Mouse (Mus musculus) lung, embryonic 14.5 days (tissue): Measurements from ENCODE around the gene Dnal1. TPM values are rescaled to one million over a fixed set of nuclear protein-coding genes. Genes with fewer than 3 reads are reported as not detected.
A peak's percentile ranks its signal among the peaks of the same experiment; 100 is the strongest.

Source experiments
- ATAC-seq: fragments of 200-750 bp; cut with Nextera tagmentation; 2 replicates; pipeline ENCODE4 v1.8.0; 2017; ENCODE audit warnings: mild to moderate bottlenecking, moderate TSS enrichment, moderate library complexity; ENCODE audit not compliant: insufficient read depth
- DNase-seq: peaks from one replicate; pipeline ENCODE4 v3.0.0-alpha.2; 2015
- H3K27ac ChIP-seq: fragments of 300-500 bp; sonication (generic); 2 replicates; pipeline ENCODE4 v1.5.1; 2014; ENCODE audit warnings: low read depth, mild to moderate bottlenecking, moderate library complexity
- H3K27me3 ChIP-seq: fragments of 300-500 bp; sonication (generic); 2 replicates; pipeline ENCODE4 v1.6.1; 2014; ENCODE audit warnings: low read length, control low read depth; ENCODE audit not compliant: insufficient read depth
- H3K36me3 ChIP-seq: fragments of 300-500 bp; sonication (generic); 2 replicates; pipeline ENCODE4 v1.6.1; 2014; ENCODE audit warnings: control low read depth; ENCODE audit not compliant: insufficient read depth
- H3K4me1 ChIP-seq: fragments of 300-500 bp; sonication (generic); 2 replicates; pipeline ENCODE4 v1.6.1; 2014; ENCODE audit warnings: antibody characterized with exemption, control low read depth; ENCODE audit not compliant: insufficient read depth
- H3K4me2 ChIP-seq: fragments of 300-500 bp; sonication (generic); 2 replicates; pipeline ENCODE4 v1.6.1; 2014; ENCODE audit warnings: mild to moderate bottlenecking
- H3K4me3 ChIP-seq: fragments of 300-500 bp; sonication (generic); 2 replicates; pipeline ENCODE4 v1.5.1; 2014; ENCODE audit warnings: low read depth, low read length
- H3K9ac ChIP-seq: fragments of 300-500 bp; sonication (generic); 2 replicates; pipeline ENCODE4 v1.6.1; 2014
- H3K9me3 ChIP-seq: fragments of 300-500 bp; sonication (generic); 2 replicates; pipeline ENCODE4 v1.6.1; 2016; ENCODE audit warnings: low read depth, low read length, control low read depth
- CTCF ChIP-seq: IDR thresholded peaks from 2 replicates; pipeline ENCODE4 v1.5.1; 2016; ENCODE audit warnings: antibody characterized with exemption, low read depth
- WGBS: fragments of 180-500 bp; shearing (Covaris S2); extraction: QIAGEN DNeasy Blood & Tissue Kit; methylation state at CpG from one replicate; pipeline ENCODE4 v1.1.7; 2014; 5-methylcytosine and 5-hydroxymethylcytosine counted together
- polyA plus RNA-seq: library from polyadenylated mRNA; unstranded; fragments of >200 nt; fragmentation: Nextera tagmentation; extraction: Ambion mirVana; gene quantifications from 2 replicates; pipeline ENCODE4 v1.2.1, GENCODE M21; 2014

Gene Dnal1
- polyA plus RNA-seq, 1 experiment from 2014 or later, result 5.2 TPM

- ATAC-seq (0 out of 2 replicates have a peak, but pooled peaks have one; percentile 23), DNase-seq (peak; percentile 8)
- 47% methylated on average over 2 of the region's 2 CpGs for WGBS
- Histone ChIP-seq H3K9me3 (no peaks in the 10 kb centered on the region), H3K27ac (no peak overlapping the region), H3K36me3 (no peaks in the 10 kb centered on the region), H3K27me3 (no peaks in the 10 kb centered on the region), H3K4me1 (no peaks in the 10 kb centered on the region), H3K9ac (no peak overlapping the region), H3K4me3 (peak overlapping the region; percentile 50), H3K4me2 (peak overlapping the region; percentile 78)
- no peak for TF ChIP-seq CTCF
These were observed 12.7 kb upstream of the Dnal1 start for GRCm38 (mm10) chr12:84101493-84101845.

GRCm38 (mm10) chr12:84107012-84107411 lies 7.2 kb upstream of the Dnal1 start:
- no peak for ATAC-seq
- no peaks in the 10 kb centered on the region for H3K4me1 ChIP-seq
- H3K27ac ChIP-seq, result no peak overlapping the region
- no peak overlapping the region for H3K4me3 ChIP-seq
- no peaks in the 10 kb centered on the region for H3K27me3 ChIP-seq
- no peak for TF ChIP-seq CTCF
- no peak overlapping the region for H3K9ac ChIP-seq
- no peaks in the 10 kb centered on the region for H3K9me3 ChIP-seq
- no peak overlapping the region for H3K4me2 ChIP-seq
- no peak for DNase-seq
- WGBS, result 65% methylated on average over 3 of the region's 3 CpGs
- H3K36me3 ChIP-seq, result no peaks in the 10 kb centered on the region

- WGBS, result 64% methylated on average over 1 of the region's 1 CpGs
- Histone ChIP-seq H3K27me3 (no peaks in the 10 kb centered on the region), H3K4me3 (no peak overlapping the region), H3K4me2 (no peak overlapping the region), H3K4me1 (no peaks in the 10 kb centered on the region), H3K9ac (no peak overlapping the region), H3K9me3 (no peaks in the 10 kb centered on the region), H3K36me3 (no peaks in the 10 kb centered on the region), H3K27ac (no peak overlapping the region)
- TF ChIP-seq CTCF, result no peak
- DNase-seq, result no peak
- ATAC-seq, result no peak
These were observed 6.5 kb upstream of the Dnal1 start for GRCm38 (mm10) chr12:84107692-84108091.

- DNase-seq (no peak), ATAC-seq (no peak)
- Histone ChIP-seq H3K9me3 (no peaks in the 10 kb centered on the region), H3K27ac (no peak overlapping the region), H3K4me2 (no peak overlapping the region), H3K4me3 (no peak overlapping the region), H3K4me1 (no peaks in the 10 kb centered on the region), H3K27me3 (no peaks in the 10 kb centered on the region), H3K36me3 (no peaks in the 10 kb centered on the region), H3K9ac (no peak overlapping the region)
- 67% methylated on average over 1 of the region's 1 CpGs for WGBS
- no peak for TF ChIP-seq CTCF
These were observed 4.2 kb upstream of the Dnal1 start for GRCm38 (mm10) chr12:84109924-84110323.

GRCm38 (mm10) chr12:84110814-84111213 lies 3.4 kb upstream of the Dnal1 start:
- ATAC-seq, result no peak
- Histone ChIP-seq H3K27me3 (no peaks in the 10 kb centered on the region), H3K4me3 (no peak overlapping the region), H3K9ac (no peak overlapping the region), H3K9me3 (no peaks in the 10 kb centered on the region), H3K4me2 (no peak overlapping the region), H3K27ac (no peak overlapping the region), H3K4me1 (no peaks in the 10 kb centered on the region), H3K36me3 (no peaks in the 10 kb centered on the region)
- DNase-seq, result no peak
- no peak for TF ChIP-seq CTCF
- 90% methylated on average over 4 of the region's 4 CpGs for WGBS

- no peak for TF ChIP-seq CTCF
- 30% methylated on average over 6 of the region's 6 CpGs for WGBS
- DNase-seq (no peak), ATAC-seq (no peak)
- Histone ChIP-seq H3K4me3 (peak overlapping the region; percentile 62), H3K4me1 (no peaks in the 10 kb centered on the region), H3K9me3 (no peaks in the 10 kb centered on the region), H3K36me3 (no peaks in the 10 kb centered on the region), H3K27ac (no peak overlapping the region), H3K9ac (no peak overlapping the region), H3K27me3 (no peaks in the 10 kb centered on the region), H3K4me2 (peak overlapping the region; percentile 74)
These were observed 490 bp upstream of the Dnal1 start for GRCm38 (mm10) chr12:84113676-84114075.

GRCm38 (mm10) chr12:84119584-84119983 lies 5.4 kb downstream of the Dnal1 start:
- H3K36me3 ChIP-seq, result no peaks in the 10 kb centered on the region
- H3K4me3 ChIP-seq, result no peak overlapping the region
- H3K27ac ChIP-seq, result no peak overlapping the region
- TF ChIP-seq CTCF, result no peak
- WGBS, result 94% methylated on average over 5 of the region's 5 CpGs
- H3K9me3 ChIP-seq, result no peaks in the 10 kb centered on the region
- H3K4me1 ChIP-seq, result no peaks in the 10 kb centered on the region
- H3K4me2 ChIP-seq, result no peak overlapping the region
- H3K9ac ChIP-seq, result no peak overlapping the region
- DNase-seq (no peak), ATAC-seq (no peak)
- no peaks in the 10 kb centered on the region for H3K27me3 ChIP-seq

- H3K4me2 ChIP-seq, result peak overlapping the region; percentile 31; the same call in 1 of the 2 replicates
- H3K4me1 ChIP-seq, result 0 out of 2 replicates have a peak, but pooled peaks cover 4% of the 10 kb centered on the region
- no peak overlapping the region for H3K4me3 ChIP-seq
- H3K9me3 ChIP-seq, result no peaks in the 10 kb centered on the region
- peaks cover 10% of the 10 kb centered on the region; the same call in 1 of the 2 replicates for H3K36me3 ChIP-seq
- peak overlapping the region; percentile 51 for H3K27ac ChIP-seq
- H3K9ac ChIP-seq, result no peak overlapping the region
- no peaks in the 10 kb centered on the region for H3K27me3 ChIP-seq
- 50% methylated on average over 12 of the region's 12 CpGs for WGBS
- no peak for TF ChIP-seq CTCF
- peak; percentile 26 for DNase-seq
- ATAC-seq, result no peak
These were observed 11.7 kb downstream of the Dnal1 start for GRCm38 (mm10) chr12:84125892-84126291.
